Mouse (Mus musculus) gastrocnemius, postnatal 4 days (tissue): ENCODE measurements around the gene Dock7. TPM values are rescaled to one million over a fixed set of nuclear protein-coding genes. Genes with fewer than 3 reads are reported as not detected.

Source experiments
- DNase-seq, 2 experiments: peaks; one replicate each; pipeline ENCODE4 v3.0.0; 2021 to 2022; ENCODE audit warnings: low spot score in 2 of 2, mixed read lengths in 2 of 2
- long read RNA-seq, 2 experiments: library from polyadenylated mRNA; stranded (forward); transcript quantifications; one replicate each; pipeline ENCODE4 v2.0.0; 2021
- total RNA-seq, 2 experiments: library from RNA; stranded (reverse); gene quantifications; 2 replicates each; pipeline ENCODE4 v1.2.3; 2021

The Dock7 gene
- total RNA-seq, result 10 to 100 TPM; 57.9 to 63.0 TPM
- long read RNA-seq, experiment 1, full-length matches to known transcripts, result 3 of 9 reads
- long read RNA-seq, experiment 1, partial matches to known transcripts, result 6 of 9 reads
- long read RNA-seq, experiment 1, other reads (novel, unspliced or antisense), result 0 of 9 reads
- long read RNA-seq, experiment 2, full-length matches to known transcripts, result 2 of 11 reads
- long read RNA-seq, experiment 2, partial matches to known transcripts, result 9 of 11 reads
- long read RNA-seq, experiment 2, other reads (novel, unspliced or antisense), result 0 of 11 reads

DNA sequence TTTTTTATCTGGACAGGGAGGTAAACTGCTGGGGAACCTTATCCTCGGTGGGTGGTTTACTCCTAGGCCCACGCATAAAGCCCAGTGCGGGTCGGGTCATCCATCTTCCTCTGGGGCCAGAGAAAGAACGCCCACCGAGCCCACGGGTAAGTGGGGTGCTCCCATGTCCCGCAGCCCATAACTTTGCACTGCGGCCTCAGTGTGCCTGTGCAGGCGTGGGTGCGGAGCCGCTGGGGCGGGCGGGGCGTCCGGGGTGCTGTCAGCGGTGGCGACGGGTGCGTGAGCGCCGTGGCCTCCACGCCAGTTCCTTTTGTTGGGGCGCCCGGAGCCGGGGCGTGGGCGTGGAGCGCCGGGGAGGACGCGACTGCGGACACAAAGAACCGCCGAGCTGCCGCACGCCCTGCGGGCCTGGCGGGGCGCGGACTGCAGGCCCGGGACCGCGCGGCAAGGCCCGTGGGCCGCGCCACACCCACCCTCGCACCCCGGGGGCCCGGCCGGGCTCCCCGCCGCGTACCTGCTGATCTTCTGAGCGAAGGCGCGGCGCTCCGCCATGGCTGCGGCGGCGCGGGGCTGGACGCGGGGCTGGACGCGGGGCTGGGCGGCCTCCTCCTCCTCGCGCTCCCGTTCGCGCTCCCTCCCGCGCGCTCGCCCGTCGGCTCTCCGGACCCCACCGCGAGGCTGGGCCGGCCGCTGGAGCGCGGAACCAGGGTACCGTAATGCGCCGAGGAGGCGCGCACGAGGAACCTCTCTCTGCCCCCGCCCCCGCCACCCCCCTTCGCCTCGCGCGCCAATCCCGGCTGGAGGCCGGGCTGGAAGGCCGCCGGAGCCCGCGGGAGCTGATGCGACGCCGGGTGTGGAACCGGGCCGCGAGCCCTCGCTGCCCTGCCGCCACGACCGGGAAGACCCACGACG, at the start of gene Dock7:
Dock7 (minus strand) TSS at position 705 of the 912 bp plus-strand sequence.
- DNase-seq, result peak; percentile 82 to 90

DNA sequence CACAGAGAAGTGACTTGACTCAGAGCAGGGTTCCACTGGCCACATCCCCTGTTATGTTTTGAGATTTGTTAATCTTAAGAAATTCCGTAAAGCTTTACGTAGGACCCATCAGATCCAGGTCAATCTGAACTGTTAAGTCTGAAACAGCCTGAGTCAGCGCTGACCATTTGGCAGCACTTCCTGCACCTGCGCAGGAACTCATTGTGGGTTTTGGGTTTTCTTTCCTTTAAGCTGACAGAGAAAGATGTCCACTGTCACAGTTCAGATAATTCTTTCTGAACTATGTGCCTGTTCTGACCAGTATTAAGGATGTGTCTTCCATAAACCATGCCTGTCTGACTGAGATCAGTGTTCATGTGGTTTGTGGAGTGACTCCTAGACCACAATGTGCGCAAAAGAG, 48.2 kb upstream of the Dock7 start:
- no peak for DNase-seq

DNA sequence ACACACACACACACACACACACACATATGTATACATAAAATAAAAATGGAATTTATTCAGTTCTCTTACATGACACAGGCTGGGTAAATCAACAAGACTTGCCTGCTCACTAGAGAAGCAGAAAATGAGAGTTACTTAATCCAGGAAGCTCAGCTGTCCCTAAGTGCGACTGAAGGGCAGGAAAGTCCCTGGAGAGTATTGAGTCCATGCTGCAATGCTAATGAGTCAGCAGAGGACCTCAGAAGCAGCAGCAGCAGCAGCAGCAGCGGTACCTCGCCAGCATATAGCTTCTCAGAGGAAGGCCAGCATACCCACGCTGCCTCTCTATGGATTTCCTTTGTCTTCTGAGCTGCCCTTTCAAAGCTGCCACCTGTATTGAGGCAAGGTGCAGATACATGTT, 42.8 kb upstream of the Dock7 start:
- DNase-seq, result no peak

DNA sequence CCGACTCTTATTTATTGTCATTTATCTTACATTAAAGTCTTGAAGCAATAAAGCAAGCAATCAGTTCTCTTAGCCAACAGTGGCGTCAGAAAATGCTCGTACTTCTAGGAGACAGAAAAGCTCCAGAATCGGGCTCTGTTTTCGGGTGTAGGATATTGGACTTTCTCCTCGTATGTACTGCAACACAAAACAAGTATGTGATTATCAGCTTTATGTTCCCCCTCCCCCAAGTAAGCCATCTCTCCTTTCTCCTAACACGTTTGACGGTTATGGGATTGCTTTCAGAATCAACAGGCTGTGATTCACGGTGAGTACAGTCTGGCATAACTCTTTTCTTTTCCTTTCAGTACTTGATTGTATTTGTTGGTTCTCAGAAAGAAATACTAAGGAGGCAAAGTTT, 42.3 kb upstream of the Dock7 start:
- DNase-seq, result no peak

DNA sequence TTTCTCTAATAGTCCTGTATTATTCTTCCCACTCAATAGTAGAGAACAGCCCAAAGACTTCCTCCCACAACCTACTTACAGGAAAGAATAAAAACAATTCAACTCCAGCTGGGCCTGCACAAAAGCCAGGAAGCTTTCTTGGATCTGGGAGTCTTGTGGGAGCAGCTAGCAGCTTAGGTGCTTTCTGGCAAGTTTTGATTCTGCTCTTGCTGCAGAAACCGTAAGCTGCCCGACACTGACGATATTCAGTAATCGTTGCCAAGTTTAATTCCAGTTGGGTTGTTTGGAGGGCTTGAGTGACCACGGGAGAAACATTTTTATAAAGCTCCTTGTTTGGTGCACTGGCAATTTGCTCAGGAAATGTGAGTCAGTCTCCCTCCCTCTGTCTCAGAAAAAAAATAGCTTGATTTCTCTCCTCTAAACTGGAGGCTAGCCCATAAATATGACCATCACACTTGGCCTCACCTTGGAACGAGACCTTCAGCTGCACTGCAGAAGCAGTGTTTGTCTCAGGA, 40.8 kb upstream of the Dock7 start:
- DNase-seq, result no peak

DNA sequence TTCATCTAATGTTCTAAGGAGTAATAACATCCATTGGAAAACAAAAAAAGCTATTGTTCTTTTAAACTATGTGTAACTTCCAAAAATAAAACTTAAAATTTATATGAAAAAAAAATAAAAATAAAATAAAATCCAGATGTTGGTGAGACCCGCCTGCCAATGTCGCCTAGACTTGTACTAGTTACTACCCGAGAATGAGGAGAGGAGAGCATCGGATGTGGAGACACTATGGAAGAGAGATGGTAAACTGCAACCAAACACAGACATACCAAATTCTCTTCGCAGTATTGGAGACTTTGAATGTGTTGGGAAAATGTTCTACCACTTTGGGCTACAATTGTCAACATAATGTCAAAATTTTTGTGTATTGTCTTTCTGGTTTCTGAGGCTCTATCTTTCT, 40.2 kb upstream of the Dock7 start:
- no peak for DNase-seq

DNA sequence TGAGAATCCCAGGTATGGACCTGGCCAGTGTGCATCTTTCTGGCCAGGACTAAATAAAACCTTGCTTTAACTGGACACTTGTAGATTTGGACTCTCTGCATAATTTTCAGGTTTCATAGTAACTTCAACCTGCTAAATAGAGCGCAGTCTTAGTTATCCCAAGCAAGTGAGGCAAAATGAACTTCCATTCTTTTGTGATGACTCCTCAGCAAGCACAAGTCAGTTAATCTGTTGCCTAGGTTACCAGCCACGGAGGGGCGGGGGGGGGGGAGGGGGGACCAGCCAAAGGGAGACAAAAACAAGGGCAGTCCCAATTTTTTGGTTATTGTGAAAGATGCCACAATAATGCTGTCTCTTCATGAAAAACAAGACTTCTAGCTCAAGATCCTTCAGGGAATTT, 39.7 kb upstream of the Dock7 start:
- DNase-seq, result no peak

DNA sequence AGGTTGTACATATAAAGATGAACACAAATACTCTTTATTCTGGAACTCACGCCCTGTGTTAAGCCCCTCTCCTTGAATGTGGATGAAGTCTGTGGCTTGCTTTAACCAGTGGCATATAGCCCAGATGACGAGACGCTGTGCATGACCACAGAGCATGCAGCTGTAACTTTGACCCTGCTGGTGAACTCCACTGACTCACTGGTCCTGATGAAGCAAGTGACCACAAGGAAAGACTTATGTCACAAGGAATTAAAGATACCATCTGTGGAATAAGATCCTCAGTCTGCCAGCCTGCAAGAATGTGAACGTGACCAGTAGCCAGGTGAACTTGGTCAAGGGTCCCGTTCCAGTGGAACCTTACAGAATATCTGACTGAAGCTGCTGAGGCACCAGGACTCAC, 37.8 kb upstream of the Dock7 start:
- no peak for DNase-seq

DNA sequence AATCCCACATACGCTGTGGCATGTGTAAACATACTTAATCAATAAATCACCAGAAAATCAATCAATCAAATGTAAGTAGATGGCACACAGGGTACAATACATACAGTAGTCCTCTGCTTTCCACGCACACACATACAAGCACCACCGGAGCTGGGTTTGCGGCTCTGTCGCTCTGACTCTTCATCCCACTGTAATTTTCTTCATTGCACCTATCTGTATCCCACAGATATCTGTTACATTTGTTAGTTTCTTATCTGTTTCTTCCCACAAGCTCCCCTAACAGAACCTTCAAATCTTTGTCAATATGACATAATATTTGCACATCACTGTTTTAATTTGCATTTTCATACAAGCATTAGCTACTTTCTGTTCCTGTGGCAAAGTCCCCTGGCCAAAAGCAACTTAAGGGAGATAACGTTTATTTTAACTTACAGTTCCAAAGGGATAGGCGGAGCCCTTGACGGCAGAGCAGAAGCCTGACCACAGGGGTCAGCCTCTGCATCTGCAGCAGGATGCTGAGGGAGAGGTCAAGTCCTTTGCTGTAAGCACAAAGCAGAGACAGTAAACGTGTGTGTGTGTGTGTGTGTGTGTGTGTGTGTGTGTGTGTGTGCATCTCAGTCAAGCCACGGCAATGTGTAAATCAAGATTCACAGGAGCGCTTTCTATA, 36.1 kb upstream of the Dock7 start:
- DNase-seq, result no peak

DNA sequence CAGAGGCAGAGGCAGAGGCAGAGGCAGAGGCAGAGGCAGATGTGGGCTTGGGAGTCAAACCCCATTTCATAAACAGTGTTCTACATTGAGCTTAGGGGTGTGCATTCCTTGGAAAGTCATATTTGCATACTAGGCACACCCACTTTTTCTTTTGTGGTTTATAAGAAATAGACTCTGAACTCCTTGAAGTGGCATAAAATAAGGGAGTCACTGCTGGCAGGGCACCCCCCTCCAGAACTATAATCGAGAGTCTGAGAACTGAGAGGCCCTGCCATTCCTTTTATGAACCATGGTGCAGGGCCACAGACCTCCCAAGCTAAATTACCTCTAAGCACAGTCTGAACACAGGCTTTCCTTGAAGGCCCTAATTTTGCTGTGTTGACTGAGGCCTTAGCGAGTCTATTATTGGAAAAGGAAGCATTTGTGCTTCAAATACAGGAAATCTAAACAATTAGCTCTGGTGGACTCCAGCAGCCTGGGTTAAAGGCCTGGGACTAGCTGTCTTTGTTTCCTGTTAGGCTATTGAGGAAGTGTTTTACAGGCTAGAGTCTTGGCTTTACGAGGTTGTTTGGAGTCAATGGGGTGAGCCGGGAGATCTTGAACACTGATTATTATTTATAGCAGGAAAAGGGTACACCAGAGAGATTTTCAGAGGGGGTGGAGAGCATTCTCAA, 31.3 kb upstream of the Dock7 start:
- no peak for DNase-seq

DNA sequence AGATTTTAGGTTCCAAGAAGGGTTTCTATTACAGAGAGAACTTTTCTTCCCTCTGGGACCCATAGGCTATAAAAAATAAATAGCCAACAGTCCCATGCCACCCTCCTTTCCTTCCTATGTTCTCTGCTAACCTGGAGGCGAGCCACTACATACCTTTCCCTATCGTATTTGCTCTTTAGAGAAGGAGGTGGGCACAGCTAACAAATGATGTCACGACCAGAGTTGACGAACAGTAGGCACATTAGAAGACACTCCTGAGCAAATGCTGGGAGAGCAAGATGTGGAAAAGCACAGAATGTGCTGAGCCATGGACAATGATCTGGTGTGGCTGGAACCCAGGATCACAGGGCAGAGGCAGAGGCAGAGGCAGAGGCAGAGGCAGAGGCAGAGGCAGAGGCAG, 30.7 kb upstream of the Dock7 start:
- DNase-seq, result no peak

DNA sequence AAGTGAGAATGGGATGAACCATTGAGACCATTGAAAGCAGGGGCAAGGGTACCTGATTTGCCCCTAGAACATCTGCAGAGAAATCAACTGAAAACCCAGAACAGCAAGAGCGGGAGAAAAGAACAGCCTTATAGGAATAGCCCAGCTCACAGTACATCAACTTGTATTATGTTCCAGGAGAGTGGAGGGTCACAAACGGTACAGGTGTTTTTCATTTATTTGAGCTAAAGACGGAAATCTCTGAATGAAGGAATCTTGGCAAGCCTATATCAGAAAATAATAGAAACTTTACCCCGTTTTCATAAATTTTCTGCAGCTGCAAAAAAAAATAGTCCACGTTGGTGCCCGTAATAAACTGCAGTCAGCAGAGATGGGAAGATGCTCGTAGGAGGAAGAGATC, 22.6 kb upstream of the Dock7 start:
- no peak for DNase-seq

DNA sequence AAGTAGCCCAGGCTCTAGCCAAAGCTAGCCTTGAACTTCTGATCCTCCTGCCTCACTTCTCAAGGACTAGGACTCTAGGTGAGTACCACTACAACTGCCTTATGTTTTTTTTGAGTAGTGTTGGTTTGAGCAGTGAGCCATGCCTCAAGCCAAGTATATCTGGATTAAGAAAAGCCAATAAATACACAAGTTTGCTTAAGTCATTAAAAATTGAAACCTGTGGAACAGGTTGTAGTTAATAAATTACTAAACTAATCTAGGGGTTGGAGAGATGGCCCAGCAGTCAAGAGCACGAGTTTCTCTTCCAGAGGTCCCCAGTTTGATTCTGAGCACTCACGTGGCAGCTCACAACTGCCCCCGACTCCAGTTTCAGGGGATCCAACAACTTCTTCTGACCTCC, 20.9 kb upstream of the Dock7 start:
- DNase-seq, result no peak

DNA sequence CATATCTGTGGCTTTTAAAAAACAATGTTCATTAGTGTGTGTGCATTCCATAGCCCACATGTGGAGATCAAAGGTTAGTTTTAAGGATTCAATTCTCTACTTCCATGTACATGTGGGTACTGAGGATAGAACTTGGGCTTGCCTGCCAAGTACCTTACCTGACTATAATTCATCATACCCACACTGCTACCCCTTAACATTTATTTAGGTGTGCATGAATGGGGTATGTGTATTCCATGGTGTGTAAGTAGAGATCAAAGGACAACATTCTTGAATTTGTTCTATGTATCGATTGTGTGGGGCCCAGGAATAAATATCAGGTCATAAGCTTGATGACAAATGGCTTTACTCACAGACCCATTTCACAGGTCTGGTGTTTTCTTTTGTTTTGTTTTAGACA, 20.5 kb upstream of the Dock7 start:
- no peak for DNase-seq

DNA sequence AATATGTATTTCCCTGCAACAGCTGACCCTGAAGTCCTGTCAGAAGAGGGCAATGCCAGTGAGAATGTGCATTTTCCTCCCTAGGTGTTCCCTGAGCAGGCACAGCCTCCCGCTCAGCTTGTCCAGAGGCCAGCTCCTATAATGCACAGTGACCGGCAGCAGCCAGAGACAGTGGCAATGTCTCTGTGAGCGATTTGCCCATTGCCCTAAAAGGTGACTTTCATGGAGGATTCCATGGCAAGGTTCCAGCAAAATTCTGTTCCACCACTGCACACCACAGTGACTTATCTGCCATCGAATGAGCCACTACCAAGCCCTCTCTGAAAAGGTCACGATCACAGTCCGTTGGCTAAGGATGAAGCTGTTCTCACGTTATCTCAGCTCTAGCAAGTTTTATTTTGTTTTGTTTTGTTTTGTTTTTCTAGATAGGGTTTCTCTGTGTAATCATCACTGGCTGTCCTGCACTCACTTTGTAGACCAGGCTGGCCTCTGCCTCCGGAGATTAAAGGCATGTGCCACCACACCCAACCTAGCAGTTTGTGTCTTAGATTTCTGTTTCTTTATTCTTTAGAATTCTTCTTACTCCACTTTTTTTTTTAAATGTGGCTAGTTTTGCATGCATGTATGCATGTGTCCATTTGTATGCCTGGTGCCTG, 17.4 kb upstream of the Dock7 start:
- no peak for DNase-seq

DNA sequence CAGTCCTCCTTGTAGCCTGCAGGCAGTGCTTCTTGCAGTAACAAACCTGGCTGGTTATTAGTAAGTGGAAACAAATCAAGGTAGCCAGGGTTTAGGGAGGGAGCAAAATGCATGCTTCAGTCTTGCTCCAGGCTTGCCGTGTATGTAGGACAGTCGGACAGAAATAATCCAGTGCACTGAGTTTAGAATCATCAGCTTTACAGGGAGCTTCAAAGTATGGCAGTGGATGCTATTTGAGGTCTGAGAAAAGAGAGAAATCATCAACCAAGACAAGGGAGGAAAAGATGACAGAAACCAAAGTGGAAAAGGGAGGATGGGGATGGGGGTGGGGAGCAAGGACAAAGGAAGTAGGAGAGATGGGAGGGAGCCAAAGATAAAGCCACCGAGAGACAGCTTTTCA, 13.8 kb upstream of the Dock7 start:
- DNase-seq, result no peak

DNA sequence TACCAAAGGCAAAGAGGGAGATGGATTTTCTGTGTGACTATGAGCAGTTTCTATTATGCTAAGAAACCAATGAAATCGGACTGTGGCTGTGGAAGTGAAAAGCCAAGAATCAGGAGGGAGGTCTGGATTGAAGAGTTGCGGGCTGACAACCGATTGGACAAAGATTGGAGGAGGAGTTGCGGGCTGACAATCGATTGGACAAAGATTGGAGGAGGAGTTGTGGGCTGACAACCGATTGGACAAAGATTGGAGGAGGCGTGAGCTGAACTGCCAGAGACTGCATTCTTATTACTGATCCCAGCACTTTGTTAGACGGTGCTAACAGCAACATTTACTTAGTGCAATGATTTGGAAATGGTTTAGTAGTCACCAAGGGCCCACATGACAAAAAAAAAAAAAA, 12.6 kb upstream of the Dock7 start:
- DNase-seq, result no peak

DNA sequence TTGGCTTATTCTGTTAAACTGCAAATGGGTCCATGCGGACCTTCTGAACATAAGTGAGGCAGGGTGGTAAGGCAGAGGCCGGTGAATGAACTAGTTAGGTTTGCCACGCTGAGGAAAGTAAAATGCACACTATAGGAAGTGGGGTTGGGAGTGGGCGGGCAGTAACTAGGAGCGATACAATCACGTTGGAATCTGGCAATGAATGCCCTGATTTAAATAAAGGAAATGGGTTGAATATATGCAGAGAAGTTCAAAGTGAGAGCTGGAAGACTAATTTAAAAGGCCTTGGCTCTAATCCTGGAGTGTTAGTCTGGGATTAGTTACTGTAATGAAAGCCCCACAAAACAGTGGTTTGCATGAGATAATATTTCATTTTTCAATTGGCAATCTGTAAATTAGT, 12.0 kb upstream of the Dock7 start:
- DNase-seq, result no peak

DNA sequence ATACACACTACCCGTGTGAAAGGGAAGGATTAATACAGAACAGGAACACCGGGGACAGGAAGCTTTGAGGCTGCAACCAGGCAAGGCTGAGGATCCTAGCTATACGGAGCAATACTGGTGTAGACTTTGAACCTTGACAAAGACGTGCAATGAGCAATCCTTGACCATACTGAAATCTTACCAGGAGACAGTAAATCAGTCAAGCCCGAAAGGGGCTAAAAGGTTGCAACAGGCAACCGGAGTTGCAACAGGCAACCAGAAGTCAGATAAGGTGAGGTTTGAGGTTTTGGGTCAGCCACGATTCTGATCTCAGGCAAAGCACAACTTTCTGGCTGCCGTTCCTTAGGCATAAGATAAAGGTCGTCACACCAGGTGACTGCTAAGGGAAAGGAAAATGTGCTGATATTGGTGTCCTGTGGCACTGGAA, 10.5 kb upstream of the Dock7 start:
- no peak for DNase-seq

DNA sequence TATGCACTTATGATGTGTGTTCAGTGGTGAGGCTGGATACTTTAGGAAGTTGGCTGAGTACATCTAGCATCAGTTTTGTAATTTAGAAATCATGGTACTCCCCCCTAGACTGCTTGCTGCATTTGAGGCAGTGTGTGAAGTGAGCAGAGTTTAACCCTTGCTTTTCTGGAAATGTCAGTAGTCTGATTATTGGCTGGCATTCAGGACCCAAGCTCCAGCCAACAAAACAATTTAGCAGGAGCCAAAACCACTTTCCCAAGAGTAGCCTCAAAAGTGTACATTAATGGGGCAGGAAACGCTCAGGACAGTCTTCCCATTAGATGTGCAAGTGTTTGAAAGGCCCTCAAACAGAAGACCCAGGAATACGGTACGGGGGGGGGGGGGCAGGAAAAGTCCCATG, 2.8 kb upstream of the Dock7 start:
- DNase-seq, result no peak

DNA sequence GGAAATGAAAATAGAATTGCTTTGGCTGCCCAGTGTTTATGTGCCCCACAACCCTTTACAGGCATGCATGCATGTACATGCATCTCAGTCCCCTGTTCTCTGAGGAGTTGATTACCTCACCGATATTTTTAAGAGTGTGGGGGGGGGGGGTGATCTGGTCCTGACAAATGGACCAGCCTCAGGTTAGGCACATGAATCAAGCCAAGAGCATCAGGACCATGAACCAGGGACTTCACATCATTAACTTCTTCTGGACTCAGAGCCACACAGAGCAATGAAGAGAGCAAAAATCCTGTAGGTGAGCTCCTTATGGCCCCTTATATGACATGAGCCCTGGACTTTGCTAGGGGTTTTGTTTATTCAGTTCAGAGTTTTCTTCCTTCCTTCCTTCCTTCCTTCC, 2.1 kb upstream of the Dock7 start:
- DNase-seq, result no peak
